Mouse (Mus musculus) lung, postnatal 0 days (tissue): ENCODE results near the gene Asgr1.

Source experiments
- CTCF ChIP-seq: IDR thresholded peaks from 2 replicates; pipeline ENCODE4 v1.5.1; 2016; ENCODE audit warnings: antibody characterized with exemption, mild to moderate bottlenecking
- EP300 ChIP-seq: IDR thresholded peaks from 2 replicates; pipeline ENCODE4 v1.6.1; 2016; ENCODE audit warnings: antibody characterized with exemption, mild to moderate bottlenecking, control low read depth

GRCm38 (mm10) chr11:70103701-70104315 lies 49.9 kb downstream of the Asgr1 start:
- TF ChIP-seq CTCF, result no peak
- TF ChIP-seq EP300, result no peak
